Mouse (Mus musculus): ENCODE data around the gene Igfbp4.

Gene Igfbp4

DNA sequence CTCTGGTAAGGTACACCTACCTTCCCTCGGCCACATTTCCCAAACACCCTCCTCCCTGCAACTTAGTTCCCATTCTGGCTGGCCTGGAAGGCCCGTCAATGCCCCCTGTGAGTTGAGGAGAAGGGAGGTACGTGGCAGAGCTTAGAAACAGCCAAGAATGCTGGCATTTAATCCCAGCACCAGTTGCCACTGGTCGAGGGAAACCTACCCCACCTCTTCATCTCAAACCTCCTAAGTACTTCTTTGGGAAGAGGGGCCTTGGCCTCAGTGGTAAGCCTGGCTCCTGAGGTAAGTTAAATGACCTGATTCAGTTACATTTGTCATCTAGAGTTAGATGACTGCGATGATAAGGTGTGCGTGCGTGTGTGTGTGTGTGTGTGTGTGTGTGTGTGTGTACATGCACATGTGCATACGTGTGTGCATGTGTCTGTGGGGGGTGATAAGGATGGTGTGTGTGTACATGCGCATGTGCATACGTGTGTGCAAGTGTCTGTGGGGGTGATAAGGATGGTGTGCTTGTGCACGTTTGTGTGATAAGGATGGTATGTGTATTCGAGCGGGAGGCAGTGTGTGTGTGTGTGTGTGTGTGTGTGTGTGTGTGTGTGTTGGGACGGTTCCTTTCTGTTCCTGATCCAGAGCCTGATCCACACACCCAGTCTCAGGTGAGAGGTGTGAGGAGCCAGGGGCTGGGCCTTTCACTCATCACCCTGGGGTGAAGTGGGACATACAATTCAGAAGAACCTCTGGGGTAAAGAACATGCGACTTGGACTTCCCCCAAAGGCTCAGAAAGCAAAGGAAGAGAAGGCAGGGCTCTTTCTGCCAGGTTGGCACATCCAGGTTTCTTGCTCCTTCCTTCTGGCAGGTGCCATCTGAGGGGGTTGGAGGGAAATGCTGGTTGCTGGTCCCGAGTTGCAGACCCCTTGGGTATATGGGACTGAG lies 1.1 kb downstream of the Igfbp4 start:
- DNase-seq (ENCODE audit: low spot score): no peak

DNA sequence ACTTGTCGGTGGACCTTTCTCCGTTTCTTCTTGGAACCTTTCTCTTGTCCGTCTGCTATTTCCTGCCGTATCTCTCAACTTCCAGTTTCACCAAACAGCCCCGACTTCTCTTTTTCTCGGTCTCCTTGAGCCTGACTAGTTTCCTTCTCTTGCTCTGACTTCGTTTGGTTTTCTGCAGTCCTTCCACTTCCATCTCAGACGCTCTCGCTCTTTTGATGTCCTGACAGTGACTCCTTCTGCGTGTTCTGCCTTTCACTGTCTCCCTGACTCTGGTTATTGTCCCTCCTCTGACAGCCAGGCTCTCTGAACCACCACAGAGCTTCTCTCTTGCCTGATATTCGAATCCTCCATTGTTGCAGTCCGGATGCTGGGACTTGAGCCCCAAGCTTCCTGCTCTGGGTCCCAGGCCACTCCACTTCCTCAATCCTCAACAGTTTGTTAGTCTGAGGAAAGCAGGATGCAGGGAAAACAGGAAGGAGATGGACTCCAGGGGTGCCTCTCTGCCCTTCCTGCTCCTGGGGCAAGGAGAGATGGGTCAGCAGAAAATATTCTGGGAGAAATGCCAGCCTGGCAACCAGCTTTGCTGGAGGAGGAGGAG lies 1.9 kb downstream of the Igfbp4 start:
- no peak for DNase-seq (ENCODE audit: low spot score)

DNA sequence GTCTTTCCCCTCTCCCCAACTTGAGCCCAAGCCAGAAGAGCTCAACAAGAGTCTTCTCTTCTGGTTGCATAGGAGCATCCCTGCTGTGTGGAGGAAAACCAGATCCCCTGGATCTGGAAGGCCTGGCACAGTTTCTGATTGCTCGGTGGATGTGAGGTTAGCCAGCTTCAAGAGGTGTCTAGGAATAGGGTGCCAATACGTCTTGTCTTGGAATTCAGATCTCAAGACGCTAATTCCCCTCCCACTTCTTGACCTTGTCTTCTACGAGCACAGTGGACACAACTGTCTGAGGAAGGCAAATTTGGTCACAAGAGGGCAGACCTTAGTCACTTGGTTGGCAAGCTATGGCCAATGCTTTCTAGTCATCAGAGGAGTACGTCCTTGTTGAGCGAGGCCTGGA lies 2.6 kb downstream of the Igfbp4 start:
- no peak for DNase-seq (ENCODE audit: low spot score)

DNA sequence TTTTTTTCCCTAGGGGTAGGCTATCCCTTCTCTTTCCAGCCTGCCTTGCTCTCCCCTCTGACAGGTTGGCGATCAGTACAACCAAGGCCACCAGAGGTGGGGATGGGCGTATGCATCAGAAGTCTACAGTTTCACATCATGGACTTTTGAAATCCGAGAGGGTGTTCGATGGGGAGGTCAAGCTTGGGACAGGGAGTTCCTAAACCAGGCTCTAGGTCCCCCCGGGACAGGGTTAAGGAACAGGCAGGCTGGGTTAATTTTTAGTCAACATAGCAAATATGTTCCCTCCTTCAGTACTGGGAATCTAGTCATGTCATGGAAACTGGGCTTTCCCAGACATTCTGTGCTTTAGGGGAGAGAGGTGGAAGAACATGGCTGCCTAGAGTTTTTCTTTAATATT lies 3.3 kb downstream of the Igfbp4 start:
- no peak for DNase-seq (ENCODE audit: low spot score)

DNA sequence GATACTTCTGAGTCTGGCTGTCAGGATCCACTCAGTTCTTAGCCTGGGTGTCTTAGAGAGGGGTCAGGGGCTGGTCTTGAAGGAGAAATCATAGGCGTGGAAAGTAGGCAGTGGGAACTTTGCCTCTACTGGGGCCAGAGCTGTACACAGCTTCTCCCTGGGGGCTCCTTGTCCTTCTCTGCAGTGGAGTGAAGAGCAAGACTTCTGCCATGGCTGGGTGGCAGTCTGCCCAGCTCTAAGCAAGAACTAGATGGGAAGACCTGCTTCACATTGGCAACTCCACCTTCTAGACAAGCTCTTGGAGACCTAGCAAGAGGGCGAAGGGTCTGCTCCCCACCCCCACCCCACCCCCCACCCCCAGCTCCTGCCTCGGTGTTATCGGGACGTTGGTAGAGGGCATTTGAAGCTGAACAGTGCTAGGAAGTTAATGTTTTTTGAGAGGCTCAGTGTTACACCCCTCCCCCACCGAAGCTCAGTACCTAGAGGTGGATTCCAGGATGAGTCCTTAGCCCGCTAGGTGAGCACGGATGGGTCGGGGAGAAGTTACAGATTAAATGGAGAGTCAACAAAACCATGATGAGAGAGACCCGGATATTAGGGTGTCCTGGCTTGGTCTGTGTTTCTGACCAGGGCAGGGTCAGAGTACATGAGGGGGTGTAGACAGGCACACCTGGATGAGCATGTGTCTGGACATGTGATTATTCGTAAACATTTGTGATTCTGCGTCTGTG lies 4.3 kb downstream of the Igfbp4 start:
- no peak for DNase-seq (ENCODE audit: low spot score)

DNA sequence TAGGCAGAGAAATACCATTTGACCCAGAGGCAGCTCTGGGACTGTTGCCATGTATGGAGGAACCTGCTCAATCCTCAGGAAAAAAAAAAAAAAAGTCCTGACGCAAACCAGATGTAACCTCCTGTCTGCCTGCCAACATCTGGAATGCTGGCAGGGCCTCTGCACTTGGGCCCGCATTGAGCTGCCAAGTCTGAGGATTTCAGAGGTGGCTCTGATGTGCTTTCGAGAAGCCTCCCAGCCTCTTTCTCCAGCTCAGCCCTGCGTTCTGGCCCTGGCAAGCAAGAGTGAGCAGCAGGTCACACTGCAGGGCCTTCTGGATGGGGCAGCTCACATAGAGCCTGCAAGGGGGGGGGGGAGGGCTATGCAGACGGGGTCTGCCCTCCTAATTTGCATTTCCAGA lies 6.1 kb downstream of the Igfbp4 start:
- no peak for DNase-seq (ENCODE audit: low spot score)

DNA sequence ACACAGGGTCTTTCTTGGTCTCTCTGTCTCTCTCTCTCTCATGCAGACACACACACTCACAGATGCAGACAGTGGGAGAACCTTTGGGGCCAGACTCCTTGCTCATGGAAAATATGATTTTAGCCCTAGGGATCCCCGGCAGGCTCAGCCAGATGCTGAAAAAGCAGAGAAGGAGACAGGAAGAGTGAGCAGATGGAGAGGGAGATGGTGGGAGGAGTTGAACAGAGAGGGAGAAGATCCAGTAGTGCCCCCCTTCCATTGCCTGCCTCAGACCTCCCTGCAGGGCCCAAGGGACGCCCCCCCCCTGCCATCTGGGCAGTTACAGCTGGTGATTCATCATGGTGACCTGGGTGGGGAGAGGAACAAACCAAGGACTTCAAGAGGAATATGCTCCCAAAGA lies 6.6 kb downstream of the Igfbp4 start:
- no peak for DNase-seq (ENCODE audit: low spot score)

DNA sequence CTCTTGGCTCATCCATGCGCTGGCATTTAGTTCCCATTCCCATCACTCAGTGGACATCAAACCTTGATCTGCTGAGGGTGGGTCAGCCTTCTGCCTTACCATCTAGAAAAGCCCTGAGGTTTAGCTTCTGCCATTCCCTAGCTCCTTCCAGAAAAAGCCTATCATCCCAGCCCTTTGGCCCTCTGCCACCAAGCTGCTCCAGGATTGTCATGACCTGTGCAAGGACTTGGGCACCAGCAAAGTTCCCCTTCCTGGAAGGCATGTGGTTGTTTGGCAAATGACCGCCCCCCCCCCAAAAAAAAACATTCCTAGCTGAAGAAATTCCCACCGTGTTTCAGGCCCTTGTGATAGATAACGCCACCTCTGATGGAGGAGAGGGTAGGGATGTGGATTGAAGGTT lies 14.1 kb downstream of the Igfbp4 start:
- no peak for DNase-seq (ENCODE audit: low spot score)

DNA sequence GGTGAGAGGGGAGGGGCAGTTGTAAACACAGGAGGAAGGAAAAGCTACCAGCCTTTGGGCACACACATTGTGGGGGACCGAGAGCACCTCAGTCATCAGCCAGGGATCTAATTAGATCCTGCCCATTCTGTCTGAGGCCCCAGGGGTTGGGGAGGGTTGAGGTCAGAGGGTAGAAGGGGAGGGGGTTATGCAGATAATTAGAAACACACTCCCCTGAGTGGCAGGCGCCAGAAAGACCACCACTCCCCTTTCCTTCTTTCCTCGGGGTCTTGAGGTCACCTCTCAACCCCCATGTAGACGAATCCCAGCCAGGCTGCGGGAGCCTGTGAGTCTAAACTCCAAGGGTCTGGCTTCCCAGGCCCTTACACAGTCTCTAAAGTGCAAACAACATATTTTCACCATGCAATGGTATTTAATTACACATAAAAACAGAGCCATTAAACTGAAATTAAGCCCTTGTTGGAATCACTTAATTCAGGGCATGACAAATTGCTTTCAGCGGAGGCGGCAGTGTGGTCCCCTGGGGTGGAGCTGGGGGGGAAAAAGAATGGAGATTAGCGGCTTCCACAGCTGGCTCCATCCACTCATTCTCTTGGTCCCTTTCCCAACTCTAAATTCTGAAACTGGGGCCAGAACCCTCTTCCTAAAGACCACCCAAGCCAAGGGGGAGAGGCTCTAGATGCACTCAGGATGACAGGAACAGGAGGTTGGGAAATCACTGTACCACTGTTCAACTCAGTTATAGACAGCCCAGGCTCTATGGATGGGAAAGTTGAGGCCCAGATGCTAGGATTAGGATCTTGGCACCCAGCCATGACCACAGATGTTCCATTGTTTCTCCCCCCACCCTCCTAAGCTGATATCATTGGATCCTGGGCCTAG lies 14.8 kb downstream of the Igfbp4 start:
- no peak for DNase-seq (ENCODE audit: low spot score)

DNA sequence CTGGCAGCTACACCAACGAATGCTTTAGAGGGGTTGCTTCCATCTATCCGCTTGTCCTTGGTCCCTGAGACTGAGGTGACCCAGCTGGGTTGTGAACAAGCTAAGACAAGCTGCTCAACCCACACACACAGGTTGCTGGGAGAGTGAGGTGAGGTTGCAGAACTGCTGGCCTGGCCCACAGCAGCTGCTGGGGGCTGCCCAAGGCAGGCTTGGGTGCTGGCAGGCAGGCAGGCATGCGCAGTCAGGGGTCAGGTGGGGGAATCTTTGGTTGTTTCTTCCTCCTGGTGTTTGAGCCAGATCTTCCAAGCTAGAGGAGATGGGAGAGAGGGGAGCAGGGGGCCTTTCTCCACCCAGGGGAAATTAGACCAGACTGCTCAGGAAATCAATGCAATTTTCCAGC lies 19.4 kb downstream of the Igfbp4 start:
- no peak for DNase-seq (ENCODE audit: low spot score)

DNA sequence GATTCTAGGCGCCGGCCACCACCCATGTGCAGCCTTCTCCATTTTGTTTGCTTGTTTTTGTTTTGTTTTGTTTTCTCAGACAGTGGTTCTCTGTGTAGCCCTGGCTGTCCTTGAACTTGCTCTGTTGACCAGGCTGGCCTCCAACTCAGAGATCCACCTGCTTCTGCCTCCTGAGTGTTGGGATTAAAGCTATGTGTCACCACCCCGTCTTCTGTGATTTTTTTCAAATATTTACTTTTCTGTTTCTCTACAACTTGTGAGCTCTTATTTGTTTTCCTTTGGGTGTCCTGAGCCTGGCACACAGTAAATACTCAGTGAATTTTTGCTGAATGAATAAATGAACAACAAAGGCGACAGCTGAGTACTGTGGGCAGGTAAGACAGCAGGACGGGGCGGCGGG lies 21.6 kb downstream of the Igfbp4 start:
- no peak for DNase-seq (ENCODE audit: low spot score)

DNA sequence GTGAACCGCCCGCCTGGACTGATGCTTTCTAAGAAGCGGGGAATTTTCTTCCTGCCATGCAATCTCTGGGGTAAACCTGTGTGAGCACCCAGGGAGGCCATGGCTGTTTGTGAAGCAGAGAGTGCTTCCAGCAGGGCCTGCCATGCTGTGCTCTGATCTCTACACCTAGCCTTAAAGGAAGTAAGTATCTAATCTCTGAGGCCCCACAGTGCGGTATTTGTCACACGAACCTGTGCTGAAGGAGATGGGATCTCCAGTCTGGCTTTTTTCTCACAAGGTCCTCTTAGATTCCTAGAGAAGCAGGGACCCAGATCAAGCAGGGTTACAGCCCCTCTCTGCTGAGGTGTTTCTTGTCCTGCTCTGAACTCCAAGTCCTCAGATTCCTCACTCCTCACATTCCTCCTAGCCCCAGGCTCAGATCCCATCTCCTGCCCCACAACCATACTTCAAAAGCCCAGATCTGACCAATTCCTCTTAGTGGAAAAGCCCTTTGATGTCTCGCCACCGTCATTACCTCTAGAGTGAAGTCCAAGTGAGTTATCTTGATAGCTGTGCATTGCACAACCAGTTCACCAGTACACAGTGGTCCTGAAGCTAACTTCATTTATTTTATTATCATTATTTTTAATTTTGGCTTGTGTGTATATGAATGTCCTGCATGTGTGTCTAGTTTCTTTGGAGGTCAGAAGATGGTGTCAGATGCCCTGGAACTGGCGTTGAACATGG lies 22.5 kb downstream of the Igfbp4 start:
- DNase-seq (ENCODE audit: low spot score): no peak

DNA sequence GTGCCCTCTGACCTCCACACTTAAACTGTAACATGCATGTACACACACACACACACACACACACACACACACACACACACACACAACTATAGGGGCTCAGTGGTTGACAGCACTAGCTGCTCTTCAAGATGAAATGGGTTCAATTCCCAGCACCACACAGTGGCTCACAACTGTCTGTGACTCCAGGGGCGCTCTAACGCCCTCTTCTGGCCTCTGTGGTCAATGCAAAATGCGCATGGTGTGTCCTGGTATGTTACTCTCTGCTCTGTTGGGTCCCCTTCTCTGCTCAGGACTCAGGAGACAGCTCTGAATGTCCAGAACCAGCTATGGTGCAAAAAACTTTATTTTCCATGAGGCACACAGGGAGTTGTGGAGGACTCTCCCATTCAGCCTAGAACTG lies 24.3 kb downstream of the Igfbp4 start:
- DNase-seq (ENCODE audit: low spot score): no peak

DNA sequence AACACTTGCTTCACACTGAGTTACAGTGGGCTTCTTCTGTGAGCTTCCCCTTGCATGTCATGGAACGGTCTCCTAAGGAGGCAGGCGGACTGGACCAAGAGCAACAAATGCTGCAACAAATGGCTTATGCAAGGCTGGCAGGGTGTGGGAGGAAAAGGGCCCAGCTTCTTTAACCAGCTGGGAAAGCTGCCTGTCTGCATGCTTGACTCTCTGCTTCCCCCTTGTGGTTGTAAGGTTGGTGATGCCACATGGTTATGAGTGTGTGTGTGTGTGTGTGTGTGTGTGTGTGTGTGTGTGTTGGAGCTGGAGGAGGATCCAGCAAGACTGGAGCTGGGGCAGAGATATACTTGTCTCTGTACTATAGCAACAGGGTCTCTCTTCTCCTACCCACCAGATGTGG lies 24.9 kb downstream of the Igfbp4 start:
- no peak for DNase-seq (ENCODE audit: low spot score)

DNA sequence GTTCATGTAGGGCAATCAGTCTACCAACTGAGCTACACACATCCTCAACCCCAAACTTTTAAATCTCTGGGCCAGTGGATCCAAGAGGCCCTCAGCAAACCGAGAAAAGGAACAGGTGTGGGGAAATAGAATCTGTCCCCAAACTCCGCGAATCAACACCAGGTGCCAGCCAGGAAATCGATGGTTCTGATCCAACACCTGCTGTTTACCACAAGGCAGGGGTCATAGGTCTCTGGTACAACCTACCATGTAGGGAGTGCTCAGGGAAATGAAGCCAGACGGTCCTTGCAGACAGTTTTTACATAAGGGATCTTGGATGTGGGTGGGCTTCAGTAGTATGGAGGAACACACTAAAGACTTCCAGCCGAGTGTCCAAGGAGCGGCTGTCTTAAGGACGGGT lies 26.5 kb downstream of the Igfbp4 start:
- no peak for DNase-seq (ENCODE audit: low spot score)

DNA sequence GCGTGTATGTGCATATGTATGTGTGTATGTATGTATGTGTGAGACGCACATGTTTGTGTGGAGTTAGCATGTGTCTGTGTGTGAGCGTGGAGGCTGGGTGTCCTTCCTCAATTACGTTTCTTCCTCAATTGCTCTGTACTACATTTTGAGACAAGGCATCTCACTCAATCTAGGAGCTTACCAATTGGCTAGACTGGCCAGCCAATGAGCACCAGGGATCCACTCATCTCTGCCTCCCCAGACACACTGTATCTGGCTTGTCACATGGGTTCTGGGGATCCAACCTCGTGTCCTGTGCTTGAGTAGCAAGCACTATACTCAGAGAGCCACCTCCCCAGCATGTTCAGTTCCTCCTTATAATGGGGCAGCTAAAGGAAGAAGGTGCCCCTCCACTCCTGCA lies 27.4 kb downstream of the Igfbp4 start:
- DNase-seq (ENCODE audit: low spot score): no peak

DNA sequence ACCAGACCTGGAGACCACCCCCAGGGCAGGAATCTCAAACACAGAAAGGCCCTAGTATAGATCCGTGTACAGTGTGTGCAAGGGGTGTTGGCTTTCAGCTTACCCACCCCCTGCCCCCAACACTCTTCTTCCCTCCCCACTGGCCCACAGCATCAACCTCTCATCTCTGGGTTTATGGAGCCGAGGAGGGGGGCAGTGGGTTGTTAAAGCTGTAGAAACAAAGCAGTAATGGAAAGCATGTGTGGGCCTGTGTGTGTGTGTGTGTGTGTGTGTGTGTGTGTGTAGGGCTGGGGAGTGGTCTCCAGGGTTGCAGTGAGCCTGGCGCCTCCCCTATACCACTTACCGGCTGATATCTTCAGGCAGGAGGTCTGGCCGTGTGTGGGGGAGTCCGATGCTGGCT lies 30.8 kb downstream of the Igfbp4 start:
- no peak for DNase-seq (ENCODE audit: low spot score)

DNA sequence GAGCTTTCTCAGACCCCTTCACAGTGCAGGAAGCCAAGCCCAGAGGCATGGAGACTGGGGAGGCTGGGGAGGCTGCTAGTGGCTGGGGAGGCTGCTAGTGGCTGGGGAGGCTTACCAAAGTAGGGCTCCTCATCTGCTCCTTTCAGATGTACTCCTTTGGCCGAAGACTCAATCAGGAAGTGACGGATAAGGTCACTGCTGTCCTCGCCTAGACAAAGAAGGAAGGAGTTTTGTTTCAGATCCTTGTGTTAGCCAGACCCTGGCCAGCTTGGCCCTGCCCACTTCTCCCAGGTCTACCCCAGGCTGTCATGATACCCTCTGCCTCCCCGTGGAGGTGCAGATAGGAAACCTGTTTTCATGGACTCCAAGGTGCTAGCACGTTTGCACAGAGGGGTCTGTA lies 32.7 kb downstream of the Igfbp4 start:
- DNase-seq (ENCODE audit: low spot score): no peak

DNA sequence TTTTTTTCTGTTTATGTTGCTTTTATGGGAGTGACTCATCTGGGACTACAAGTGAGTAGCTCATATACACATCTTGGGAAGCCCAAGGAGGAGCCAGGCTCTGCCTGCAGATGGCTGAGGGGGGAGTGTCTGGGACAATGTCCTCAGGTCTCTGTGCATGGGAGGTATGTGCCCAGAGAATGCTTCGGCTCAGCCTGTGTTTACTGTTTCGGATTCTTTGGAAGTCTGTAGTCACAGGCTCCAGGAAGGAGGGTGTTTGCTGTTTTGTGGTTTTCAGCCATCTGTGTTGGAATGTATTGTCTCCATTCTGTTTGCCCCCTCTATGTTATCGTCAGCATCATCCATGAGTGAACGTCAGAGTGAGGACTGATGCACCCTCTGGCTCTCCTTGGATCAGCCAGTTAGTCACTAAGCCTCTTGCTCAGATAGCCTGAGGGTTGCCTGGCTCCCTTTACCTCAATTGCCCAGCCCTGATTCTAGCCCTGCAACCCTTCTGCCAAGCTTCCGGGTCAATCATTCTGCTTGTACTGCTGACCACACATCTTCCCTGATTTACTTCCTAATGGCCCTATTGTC lies 35.8 kb downstream of the Igfbp4 start:
- no peak for DNase-seq (ENCODE audit: low spot score)

DNA sequence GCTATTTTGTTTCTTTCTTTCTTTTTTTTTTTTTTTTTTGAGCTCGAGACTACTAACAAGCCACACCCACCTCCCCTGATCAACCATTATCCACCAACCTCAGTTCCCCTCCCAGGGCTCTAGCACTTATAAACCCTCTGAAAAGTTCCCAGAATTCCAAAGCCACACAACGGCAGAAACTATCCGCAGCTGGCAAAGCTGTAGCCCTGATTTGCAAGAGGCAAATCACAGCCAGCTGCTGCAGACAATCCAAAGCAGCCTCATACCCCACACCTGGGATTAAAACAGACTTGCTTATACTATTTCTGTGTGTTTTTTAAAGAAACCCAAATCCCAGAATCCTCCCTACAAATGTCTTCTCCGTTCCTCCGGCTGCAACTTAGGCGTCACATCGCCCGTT lies 36.8 kb downstream of the Igfbp4 start:
- no peak for DNase-seq (ENCODE audit: low spot score)

DNA sequence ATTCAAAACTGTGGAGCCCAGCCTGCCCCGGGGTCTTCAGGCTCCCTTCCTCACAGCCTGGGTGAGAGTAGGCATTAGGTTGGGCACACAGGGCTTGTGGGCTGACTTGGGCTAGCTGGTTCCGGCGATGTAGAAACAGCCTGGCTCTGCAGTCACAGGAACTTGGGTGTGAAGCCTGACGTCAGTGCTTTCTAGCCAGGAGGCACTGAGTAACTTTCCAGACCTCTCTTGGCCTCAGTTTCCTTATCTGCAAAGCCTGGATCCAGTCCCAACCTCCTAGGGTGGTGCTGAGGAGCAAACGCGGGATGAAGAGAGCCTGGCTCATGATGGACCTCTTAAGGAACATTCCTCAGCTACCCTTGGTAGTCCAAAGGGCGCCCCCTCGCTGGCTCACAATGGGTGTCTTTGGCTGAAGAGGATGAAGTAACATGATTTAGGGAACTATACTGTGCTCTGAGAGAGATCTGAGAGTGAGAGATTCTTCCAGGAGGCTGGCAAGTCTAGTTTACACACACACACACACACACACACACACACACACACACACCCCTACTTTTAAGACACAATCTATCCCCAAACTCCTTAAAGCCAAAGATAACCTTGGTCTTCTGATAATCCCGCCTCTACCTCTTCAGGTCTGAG lies 40.0 kb downstream of the Igfbp4 start:
- DNase-seq (ENCODE audit: low spot score): no peak

Measured in ovary, postnatal 10 days (tissue).